Mouse (Mus musculus) lung, embryonic 14.5 days (tissue): ENCODE measurements around the gene Spn. TPM values are rescaled to one million over a fixed set of nuclear protein-coding genes. Genes with fewer than 3 reads are reported as not detected.

Experiments
- ATAC-seq: fragments of 200-750 bp; cut with Nextera tagmentation; 2 replicates; pipeline ENCODE4 v1.8.0; 2017; ENCODE audit warnings: mild to moderate bottlenecking, moderate TSS enrichment, moderate library complexity; ENCODE audit not compliant: insufficient read depth
- DNase-seq: peaks from one replicate; pipeline ENCODE4 v3.0.0-alpha.2; 2015
- H3K27ac ChIP-seq: fragments of 300-500 bp; sonication (generic); 2 replicates; pipeline ENCODE4 v1.5.1; 2014; ENCODE audit warnings: low read depth, mild to moderate bottlenecking, moderate library complexity
- H3K27me3 ChIP-seq: fragments of 300-500 bp; sonication (generic); 2 replicates; pipeline ENCODE4 v1.6.1; 2014; ENCODE audit warnings: low read length, control low read depth; ENCODE audit not compliant: insufficient read depth
- H3K36me3 ChIP-seq: fragments of 300-500 bp; sonication (generic); 2 replicates; pipeline ENCODE4 v1.6.1; 2014; ENCODE audit warnings: control low read depth; ENCODE audit not compliant: insufficient read depth
- H3K4me1 ChIP-seq: fragments of 300-500 bp; sonication (generic); 2 replicates; pipeline ENCODE4 v1.6.1; 2014; ENCODE audit warnings: antibody characterized with exemption, control low read depth; ENCODE audit not compliant: insufficient read depth
- H3K4me2 ChIP-seq: fragments of 300-500 bp; sonication (generic); 2 replicates; pipeline ENCODE4 v1.6.1; 2014; ENCODE audit warnings: mild to moderate bottlenecking
- H3K4me3 ChIP-seq: fragments of 300-500 bp; sonication (generic); 2 replicates; pipeline ENCODE4 v1.5.1; 2014; ENCODE audit warnings: low read depth, low read length
- H3K9ac ChIP-seq: fragments of 300-500 bp; sonication (generic); 2 replicates; pipeline ENCODE4 v1.6.1; 2014
- H3K9me3 ChIP-seq: fragments of 300-500 bp; sonication (generic); 2 replicates; pipeline ENCODE4 v1.6.1; 2016; ENCODE audit warnings: low read depth, low read length, control low read depth
- CTCF ChIP-seq: IDR thresholded peaks from 2 replicates; pipeline ENCODE4 v1.5.1; 2016; ENCODE audit warnings: antibody characterized with exemption, low read depth
- WGBS: fragments of 180-500 bp; shearing (Covaris S2); extraction: QIAGEN DNeasy Blood & Tissue Kit; methylation state at CpG from one replicate; pipeline ENCODE4 v1.1.7; 2014; 5-methylcytosine and 5-hydroxymethylcytosine counted together
- polyA plus RNA-seq: library from polyadenylated mRNA; unstranded; fragments of >200 nt; fragmentation: Nextera tagmentation; extraction: Ambion mirVana; gene quantifications from 2 replicates; pipeline ENCODE4 v1.2.1, GENCODE M21; 2014

Gene Spn
- polyA plus RNA-seq, 1 experiment from 2014 or later: not detected

- Histone ChIP-seq H3K9ac (no peak overlapping the region), H3K36me3 (no peaks in the 10 kb centered on the region), H3K4me2 (no peak overlapping the region), H3K9me3 (no peaks in the 10 kb centered on the region), H3K4me1 (no peaks in the 10 kb centered on the region), H3K27me3 (no peaks in the 10 kb centered on the region), H3K27ac (no peak overlapping the region), H3K4me3 (no peak overlapping the region)
- peak; percentile 72 for TF ChIP-seq CTCF
- 9% methylated on average over 4 of the region's 4 CpGs for WGBS
- ATAC-seq (peak; percentile 54), DNase-seq (peak; percentile 73)
Measured at GRCm38 (mm10) chr7:127129638-127130037, 8.0 kb downstream of the Spn start.

- WGBS: 7% methylated on average over 6 of the region's 7 CpGs
- Histone ChIP-seq H3K36me3 (no peaks in the 10 kb centered on the region), H3K9ac (no peak within 1 kb of the TSS), H3K4me2 (peak within 1 kb of the TSS; percentile 15; the same call in 1 of the 2 replicates), H3K4me1 (no peaks in the 10 kb centered on the region), H3K27ac (no peak within 1 kb of the TSS), H3K4me3 (no peak within 1 kb of the TSS), H3K27me3 (peaks cover 19% of the 10 kb centered on the region; the same call in 1 of the 2 replicates), H3K9me3 (peaks cover 3% of the 10 kb centered on the region; the same call in 1 of the 2 replicates)
- no peak for DNase-seq
- no peak for TF ChIP-seq CTCF
- ATAC-seq: no peak
Measured at GRCm38 (mm10) chr7:127121911-127122270, 15.7 kb downstream of the Spn start, which contains the start of gene Qprt. Gene Qprt, minus strand, starts transcription at chr7:127122226.

GRCm38 (mm10) chr7:127121061-127121910 is 16.3 kb downstream of the Spn start:
- no peak for TF ChIP-seq CTCF
- H3K27ac ChIP-seq: no peak overlapping the region
- DNase-seq: no peak
- H3K4me3 ChIP-seq: no peak overlapping the region
- 17% methylated on average over 21 of the region's 21 CpGs for WGBS
- H3K4me1 ChIP-seq: no peaks in the 10 kb centered on the region
- peak overlapping the region; percentile 15; the same call in 1 of the 2 replicates for H3K4me2 ChIP-seq
- H3K36me3 ChIP-seq: no peaks in the 10 kb centered on the region
- peaks cover 3% of the 10 kb centered on the region; the same call in 1 of the 2 replicates for H3K9me3 ChIP-seq
- peaks cover 19% of the 10 kb centered on the region; the same call in 1 of the 2 replicates for H3K27me3 ChIP-seq
- no peak overlapping the region for H3K9ac ChIP-seq
- no peak for ATAC-seq

- H3K27me3 ChIP-seq: peaks cover 19% of the 10 kb centered on the region; the same call in 1 of the 2 replicates
- 55% methylated on average over 14 of the region's 14 CpGs for WGBS
- DNase-seq (no peak), ATAC-seq (no peak)
- H3K36me3 ChIP-seq: no peaks in the 10 kb centered on the region
- H3K4me3 ChIP-seq: no peak overlapping the region
- H3K9ac ChIP-seq: no peak overlapping the region
- H3K9me3 ChIP-seq: no peaks in the 10 kb centered on the region
- H3K4me2 ChIP-seq: no peak overlapping the region
- H3K27ac ChIP-seq: no peak overlapping the region
- no peaks in the 10 kb centered on the region for H3K4me1 ChIP-seq
- TF ChIP-seq CTCF: no peak
Measured at GRCm38 (mm10) chr7:127118671-127119445, 18.8 kb downstream of the Spn start.

- peak; percentile 43 for DNase-seq
- H3K4me3 ChIP-seq: no peak overlapping the region
- no peak overlapping the region for H3K27ac ChIP-seq
- no peaks in the 10 kb centered on the region for H3K9me3 ChIP-seq
- H3K27me3 ChIP-seq: peaks cover 19% of the 10 kb centered on the region; the same call in 1 of the 2 replicates
- 32% methylated on average over 5 of the region's 5 CpGs for WGBS
- TF ChIP-seq CTCF: no peak
- no peak overlapping the region for H3K9ac ChIP-seq
- H3K4me1 ChIP-seq: no peaks in the 10 kb centered on the region
- ATAC-seq: 0 out of 2 replicates have a peak, but pooled peaks have one; percentile 24
- H3K36me3 ChIP-seq: no peaks in the 10 kb centered on the region
- H3K4me2 ChIP-seq: no peak overlapping the region
Measured at GRCm38 (mm10) chr7:127117948-127118347, 19.7 kb downstream of the Spn start.

GRCm38 (mm10) chr7:127116331-127116935 is 21.2 kb downstream of the Spn start:
- no peaks in the 10 kb centered on the region for H3K4me1 ChIP-seq

More at GRCm38 (mm10) chr7:127116331-127116935, 21.2 kb downstream of the Spn start:
- WGBS: 43% methylated on average over 11 of the region's 11 CpGs
- peaks cover 15% of the 10 kb centered on the region; the same call in 1 of the 2 replicates for H3K27me3 ChIP-seq
- DNase-seq (no peak), ATAC-seq (no peak)
- no peaks in the 10 kb centered on the region for H3K36me3 ChIP-seq
- H3K27ac ChIP-seq: no peak overlapping the region
- no peak overlapping the region for H3K9ac ChIP-seq
- TF ChIP-seq CTCF: no peak
- no peak overlapping the region for H3K4me2 ChIP-seq
- H3K4me3 ChIP-seq: no peak overlapping the region
- no peaks in the 10 kb centered on the region for H3K9me3 ChIP-seq
